Mouse (Mus musculus): Measurements from ENCODE around the gene Zkscan14.

Gene Zkscan14

GRCm38 (mm10) chr5:145202446-145202845 is 778 bp upstream of the Zkscan14 start:
- DNase-seq (ENCODE audit: low spot score in 2 of 2) = no peak

GRCm38 (mm10) chr5:145200387-145200786 is 1.3 kb downstream of the Zkscan14 start:
- DNase-seq (ENCODE audit: low spot score in 2 of 2) = no peak

- no peak for DNase-seq (ENCODE audit: low spot score in 2 of 2)
These were observed 9.7 kb downstream of the Zkscan14 start, which contains the start of gene Atp5j2 for GRCm38 (mm10) chr5:145191962-145192361. Gene Atp5j2, minus strand, starts transcription at chr5:145192062.

GRCm38 (mm10) chr5:145190875-145191798 is 10.5 kb downstream of the Zkscan14 start:
- DNase-seq (ENCODE audit: low spot score in 2 of 2) = peak; percentile 82 to 91

- DNase-seq (ENCODE audit: low spot score in 2 of 2) = no peak
These were observed 11.3 kb downstream of the Zkscan14 start for GRCm38 (mm10) chr5:145190373-145190772.

GRCm38 (mm10) chr5:145189416-145189815 is 12.3 kb downstream of the Zkscan14 start:
- DNase-seq (ENCODE audit: low spot score in 2 of 2) = no peak

GRCm38 (mm10) chr5:145185244-145185643 is 16.4 kb downstream of the Zkscan14 start:
- DNase-seq (ENCODE audit: low spot score in 2 of 2) = no peak

DNA sequence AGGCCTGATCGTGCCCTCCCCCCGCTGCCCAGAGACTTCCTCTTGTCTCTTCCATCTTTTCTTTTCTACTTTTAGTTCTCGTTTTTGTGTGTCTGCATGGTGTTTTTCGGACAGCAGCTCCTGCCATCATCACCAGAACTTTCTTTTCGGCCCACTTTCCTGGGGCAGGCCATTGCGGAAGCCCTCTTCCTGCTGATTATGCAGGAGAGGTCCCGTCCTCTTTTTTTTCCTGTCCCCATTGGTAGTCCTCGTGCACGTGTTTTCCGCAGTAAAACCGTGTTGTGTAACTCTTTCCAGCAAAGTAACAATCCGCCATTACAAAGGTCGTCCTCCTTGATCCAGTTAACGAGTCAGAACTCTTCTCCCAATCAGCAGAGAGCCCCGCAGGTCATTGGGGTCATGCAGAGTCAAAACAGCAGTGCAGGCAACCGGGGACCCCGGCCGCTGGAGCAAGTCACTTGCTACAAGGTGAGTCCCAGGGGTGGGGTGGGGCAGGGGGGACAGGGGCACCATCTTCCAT is 23.1 kb downstream of the Zkscan14 start:
- no peak for DNase-seq (ENCODE audit: low spot score in 2 of 2)

DNA sequence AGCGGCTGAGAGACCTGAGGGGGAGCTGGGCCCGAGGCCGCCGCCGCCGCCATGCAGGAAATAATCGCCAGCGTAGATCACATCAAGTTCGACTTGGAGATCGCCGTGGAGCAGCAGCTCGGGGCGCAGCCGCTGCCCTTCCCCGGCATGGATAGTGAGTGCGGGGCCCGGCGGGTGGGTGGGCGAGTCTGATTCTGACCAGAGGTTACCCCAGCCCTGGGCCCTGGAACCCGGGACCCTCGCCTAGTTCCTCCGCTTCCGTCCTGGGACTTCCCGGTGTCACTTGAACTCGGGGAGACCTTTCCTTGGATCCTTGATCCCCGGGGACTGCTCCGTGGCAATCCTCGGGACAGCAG is 34.4 kb downstream of the Zkscan14 start:
- DNase-seq (ENCODE audit: low spot score in 2 of 2) = peak in 1 of 2 experiments; percentile 12

DNA sequence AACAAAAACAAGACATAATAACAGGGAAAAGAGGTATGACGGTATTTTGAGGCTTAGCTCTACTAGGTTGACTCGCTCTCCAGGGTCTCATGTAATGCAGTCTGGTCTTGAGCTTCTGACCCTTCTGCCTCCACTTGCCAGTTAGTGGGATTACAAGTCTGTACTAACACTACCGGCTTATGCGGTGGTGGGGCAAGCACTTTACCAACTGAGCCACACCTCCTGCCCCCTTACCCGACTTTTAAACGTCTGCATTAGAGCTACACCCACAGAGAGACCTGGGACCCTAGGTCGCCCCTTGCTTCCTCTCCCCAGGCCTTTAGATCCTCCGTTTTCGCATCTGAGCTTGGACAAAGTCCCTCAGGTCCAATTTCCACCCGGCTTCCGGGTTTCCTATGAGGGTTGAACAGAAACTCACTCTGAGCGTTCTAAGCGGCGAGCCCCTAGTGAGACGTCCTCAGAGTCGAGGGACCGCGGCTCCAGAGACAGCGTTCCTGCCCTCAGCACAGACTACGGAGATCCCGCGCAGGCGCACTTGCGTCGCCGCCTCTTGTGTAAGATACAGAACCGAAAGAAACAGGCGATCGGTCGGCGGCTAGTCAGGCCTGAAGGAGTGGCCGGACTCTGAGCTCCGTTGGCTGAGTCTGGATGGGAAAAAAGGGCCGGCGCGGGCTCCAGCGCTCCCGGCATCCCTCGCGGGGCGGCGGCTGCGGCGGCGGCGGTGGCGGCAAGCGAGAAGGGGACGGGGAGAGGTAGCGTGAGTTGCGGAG is 34.9 kb downstream of the Zkscan14 start, which contains the start of the genes Ptcd1 and Cpsf4:
Gene Ptcd1 (minus strand): TSS at position 573 of the 770 bp plus-strand sequence.
Gene Cpsf4 (plus strand): TSS at position 678 of the 770 bp plus-strand sequence.
- peak; percentile 98 for DNase-seq (ENCODE audit: low spot score in 2 of 2)

DNA sequence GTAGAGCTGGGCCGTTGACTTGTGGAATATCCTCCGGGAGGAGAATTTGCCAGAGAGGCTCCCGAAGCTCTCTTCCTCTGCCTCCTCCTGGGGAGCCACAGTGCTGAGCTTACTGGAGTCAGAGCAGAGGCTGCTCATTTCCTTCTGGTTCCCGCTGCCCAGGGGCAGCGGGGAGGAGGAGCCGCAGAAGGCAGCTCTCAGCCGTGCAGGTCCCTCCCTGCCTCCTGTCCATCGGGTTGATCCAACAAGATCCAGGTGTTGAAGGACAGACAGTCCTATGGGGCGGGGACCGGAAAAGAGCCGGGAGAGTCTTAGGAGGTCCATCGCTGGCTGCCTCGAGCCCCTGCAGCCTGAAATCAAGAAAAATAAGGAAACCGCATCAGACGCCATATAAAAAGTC is 36.5 kb downstream of the Zkscan14 start:
- DNase-seq (ENCODE audit: low spot score in 2 of 2) = no peak

DNA sequence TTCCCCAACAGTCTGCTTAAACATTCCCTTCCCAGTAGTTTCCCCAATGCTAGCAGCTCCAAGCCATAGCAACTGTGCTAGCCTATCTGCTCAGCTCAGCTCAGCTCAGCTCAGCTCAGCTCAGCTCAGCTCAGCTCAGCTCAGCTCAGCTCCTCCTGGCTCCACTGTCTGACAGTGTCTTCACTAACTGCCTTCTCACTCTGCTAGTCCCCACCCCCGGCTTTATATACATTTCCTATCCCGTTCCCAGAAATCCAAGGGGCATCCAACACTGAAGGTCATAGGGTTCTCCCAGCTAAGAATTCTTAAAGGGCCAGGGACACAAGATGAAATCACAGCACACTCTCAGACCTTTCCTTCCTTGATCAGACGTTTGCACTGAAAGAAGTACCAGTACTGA is 37.0 kb downstream of the Zkscan14 start:
- DNase-seq (ENCODE audit: low spot score in 2 of 2) = no peak

GRCm38 (mm10) chr5:145161361-145161760 is 40.3 kb downstream of the Zkscan14 start:
- no peak for DNase-seq (ENCODE audit: low spot score in 2 of 2)

DNA sequence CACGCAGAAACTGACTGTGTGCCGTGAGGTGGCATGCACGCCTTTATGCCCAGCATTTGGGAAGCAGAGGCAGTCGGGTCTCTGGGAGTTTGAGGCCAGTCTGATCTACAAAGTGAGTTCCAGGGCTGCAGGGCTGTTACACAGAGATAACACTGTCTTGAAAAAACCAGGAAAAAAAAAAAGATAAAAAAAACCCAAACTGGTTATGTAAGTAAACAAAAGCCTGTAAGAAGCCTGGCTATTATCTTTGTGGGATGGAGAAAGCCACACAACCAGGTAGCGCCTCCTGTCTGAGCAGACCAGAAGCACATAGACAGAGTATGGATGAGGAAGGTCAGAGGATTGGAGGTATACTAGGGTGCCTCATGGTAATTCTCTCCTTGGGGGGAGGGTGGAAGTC is 49.0 kb downstream of the Zkscan14 start:
- no peak for DNase-seq (ENCODE audit: low spot score in 2 of 2)

DNA sequence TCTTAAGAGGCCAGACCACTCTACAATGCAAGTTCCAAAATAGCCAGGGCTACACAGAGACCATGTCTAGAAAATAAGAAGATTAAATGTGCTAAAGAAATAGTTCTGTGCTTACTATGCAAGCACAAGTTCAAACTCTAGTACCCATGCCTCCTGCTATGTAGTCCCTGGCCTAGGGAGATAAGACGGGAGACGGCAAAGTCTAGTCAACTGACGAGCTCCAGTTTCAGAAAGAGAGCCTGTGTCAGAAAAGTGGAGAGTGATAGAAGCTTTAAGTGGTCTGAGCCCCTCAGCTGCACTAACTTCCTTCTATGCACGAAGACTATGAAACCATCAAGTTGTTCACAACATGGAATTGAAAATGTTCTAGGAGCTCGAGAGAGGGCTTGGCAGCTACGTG is 52.4 kb downstream of the Zkscan14 start:
- no peak for DNase-seq (ENCODE audit: low spot score in 2 of 2)

DNA sequence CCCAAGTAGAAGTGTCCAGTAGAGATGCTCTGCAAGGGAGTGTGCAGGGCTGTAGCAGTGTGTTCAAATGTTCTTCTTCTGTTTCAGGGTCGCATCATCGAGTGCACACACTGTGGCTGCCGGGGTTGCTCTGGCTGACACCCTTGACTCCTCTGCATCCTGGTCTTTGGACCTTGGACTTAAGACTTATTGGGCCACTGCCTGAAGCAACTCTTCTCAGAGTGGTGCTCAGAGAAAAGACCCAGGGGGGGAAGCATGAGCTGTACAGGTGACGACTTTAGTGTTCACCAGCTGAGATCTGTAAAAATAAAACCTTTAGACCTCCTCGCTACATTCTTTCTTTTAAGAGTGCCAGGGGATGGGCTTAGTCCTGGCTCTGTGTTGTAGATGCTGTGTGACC is 53.9 kb downstream of the Zkscan14 start:
- DNase-seq (ENCODE audit: low spot score in 2 of 2) = no peak

All from urinary bladder, postnatal 36 days (tissue).